Mouse (Mus musculus): ENCODE results near the gene Mpped2. TPM values are rescaled to one million over a fixed set of nuclear protein-coding genes. Genes with fewer than 3 reads are reported as not detected.

Gene Mpped2
- polyA plus RNA-seq, 1 experiment from 2014 or later, result 165 TPM

DNA sequence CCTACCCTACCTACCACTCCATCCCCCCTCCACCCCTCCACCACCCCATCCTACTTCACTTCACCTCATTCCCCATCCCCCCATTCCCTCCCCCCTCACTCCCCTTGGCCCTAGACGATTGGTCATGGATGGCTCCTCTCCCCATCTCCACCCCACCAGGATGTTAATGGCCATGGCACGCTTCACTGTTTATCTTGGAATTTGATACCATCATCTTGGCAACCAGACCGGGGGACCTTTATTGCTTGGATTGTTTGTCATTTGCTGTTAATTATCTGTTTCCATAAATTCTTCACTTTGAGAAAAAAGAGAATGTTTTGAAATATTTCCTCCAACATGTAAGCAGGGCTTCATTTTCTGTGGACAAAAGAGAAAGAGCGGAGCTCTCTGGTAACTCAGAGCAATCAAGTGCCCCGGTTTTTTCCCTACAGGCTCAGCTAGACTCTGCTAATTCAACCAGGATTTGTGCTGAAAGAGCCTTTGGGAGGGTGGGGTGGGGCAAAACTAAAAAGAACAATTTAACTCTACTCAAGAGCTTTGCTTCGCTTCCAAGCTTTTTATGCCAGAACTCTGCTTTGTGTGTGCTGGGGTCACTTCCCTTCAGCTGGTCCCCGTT, 17.9 kb downstream of the Mpped2 start:
- H3K36me3 ChIP-seq (replicated peaks), result peaks cover 5% of the 10 kb centered on the region; the same call in 1 of the 2 replicates
- ATAC-seq (ENCODE audit: low FRiP score), result 0 out of 2 replicates have a peak, but pooled peaks have one; percentile 10
- WGBS, result 5% methylated on average over 7 of the region's 7 CpGs
- no peaks in the 10 kb centered on the region for H3K27me3 ChIP-seq
- H3K27ac ChIP-seq, result no peak overlapping the region
- H3K9me3 ChIP-seq, result no peaks in the 10 kb centered on the region
- H3K4me2 ChIP-seq, result no peak overlapping the region
- no peak overlapping the region for H3K4me3 ChIP-seq (replicated peaks)
- peaks cover 54% of the 10 kb centered on the region for H3K4me1 ChIP-seq
- no peak overlapping the region for H3K9ac ChIP-seq

- no peak overlapping the region for H3K4me3 ChIP-seq (replicated peaks)
- peaks cover 54% of the 10 kb centered on the region for H3K4me1 ChIP-seq
- H3K27me3 ChIP-seq, result no peaks in the 10 kb centered on the region
- H3K27ac ChIP-seq, result no peak overlapping the region
- H3K9ac ChIP-seq, result no peak overlapping the region
- ATAC-seq (ENCODE audit: low FRiP score), result no peak
- H3K36me3 ChIP-seq (replicated peaks), result 0 out of 2 replicates have a peak, but pooled peaks cover 4% of the 10 kb centered on the region
- no peaks in the 10 kb centered on the region for H3K9me3 ChIP-seq
- WGBS, result 46% methylated on average over 6 of the region's 6 CpGs
- no peak overlapping the region for H3K4me2 ChIP-seq
Measured at GRCm38 (mm10) chr2:106711506-106711905, 18.4 kb downstream of the Mpped2 start.

DNA sequence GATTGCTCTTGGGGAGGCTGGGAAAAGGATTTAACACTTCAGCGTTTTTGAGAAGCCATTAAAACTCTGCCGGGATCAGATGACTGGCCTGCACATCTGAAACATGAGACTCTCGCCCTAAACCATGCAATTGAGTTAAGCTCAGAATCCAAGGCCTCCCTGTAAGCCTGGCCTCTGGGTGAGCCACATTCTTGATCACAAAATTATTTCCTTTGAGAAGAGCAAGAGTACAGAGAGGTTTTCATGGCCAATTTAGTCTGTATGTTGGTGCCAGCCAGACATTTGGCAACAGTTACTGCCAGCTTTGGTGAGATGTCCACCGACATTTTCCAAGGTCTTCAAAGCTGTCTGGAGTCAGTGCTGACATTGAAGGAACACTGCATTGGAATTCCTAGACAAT, 20.1 kb downstream of the Mpped2 start:
- H3K27me3 ChIP-seq, result no peaks in the 10 kb centered on the region
- ATAC-seq (ENCODE audit: low FRiP score), result no peak
- H3K27ac ChIP-seq, result no peak overlapping the region
- no peak overlapping the region for H3K9ac ChIP-seq
- no peak overlapping the region for H3K4me2 ChIP-seq
- 31% methylated on average over 4 of the region's 4 CpGs for WGBS
- H3K36me3 ChIP-seq (replicated peaks), result 0 out of 2 replicates have a peak, but pooled peaks cover 4% of the 10 kb centered on the region
- H3K4me1 ChIP-seq, result peaks cover 49% of the 10 kb centered on the region
- no peak overlapping the region for H3K4me3 ChIP-seq (replicated peaks)
- no peaks in the 10 kb centered on the region for H3K9me3 ChIP-seq

- Histone ChIP-seq H3K9me3 (no peaks in the 10 kb centered on the region), H3K4me2 (no peak overlapping the region), H3K27me3 (no peaks in the 10 kb centered on the region), H3K27ac (peak overlapping the region; percentile 61), H3K9ac (no peak overlapping the region), H3K4me3 (replicated peaks) (no peak overlapping the region), H3K4me1 (peaks cover 57% of the 10 kb centered on the region), H3K36me3 (replicated peaks) (0 out of 2 replicates have a peak, but pooled peaks cover 4% of the 10 kb centered on the region)
- 28% methylated on average over 10 of the region's 10 CpGs for WGBS
- ATAC-seq (ENCODE audit: low FRiP score), result peak; percentile 85
Measured at GRCm38 (mm10) chr2:106715674-106716364, 22.8 kb downstream of the Mpped2 start.

GRCm38 (mm10) chr2:106716365-106716717, 23.3 kb downstream of the Mpped2 start:
- no peaks in the 10 kb centered on the region for H3K27me3 ChIP-seq
- H3K9ac ChIP-seq, result no peak overlapping the region
- peaks cover 57% of the 10 kb centered on the region for H3K4me1 ChIP-seq
- no peak; the same call in 1 of the 2 replicates for ATAC-seq (ENCODE audit: low FRiP score)
- no peak overlapping the region for H3K4me2 ChIP-seq
- 0 out of 2 replicates have a peak, but pooled peaks cover 4% of the 10 kb centered on the region for H3K36me3 ChIP-seq (replicated peaks)
- WGBS, result 68% methylated on average over 7 of the region's 7 CpGs
- H3K27ac ChIP-seq, result 0 out of 2 replicates have a peak overlapping the region, but pooled peaks have one; percentile 50
- no peak overlapping the region for H3K4me3 ChIP-seq (replicated peaks)
- H3K9me3 ChIP-seq, result no peaks in the 10 kb centered on the region

GRCm38 (mm10) chr2:106718888-106719287, 25.8 kb downstream of the Mpped2 start:
- no peaks in the 10 kb centered on the region for H3K9me3 ChIP-seq
- no peak overlapping the region for H3K9ac ChIP-seq
- H3K27ac ChIP-seq, result no peak overlapping the region
- no peak overlapping the region for H3K4me2 ChIP-seq
- H3K4me3 ChIP-seq (replicated peaks), result no peak overlapping the region
- no peaks in the 10 kb centered on the region for H3K27me3 ChIP-seq
- no peak for ATAC-seq (ENCODE audit: low FRiP score)
- 0 out of 2 replicates have a peak, but pooled peaks cover 4% of the 10 kb centered on the region for H3K36me3 ChIP-seq (replicated peaks)
- 94% methylated on average over 5 of the region's 5 CpGs for WGBS
- peaks cover 55% of the 10 kb centered on the region for H3K4me1 ChIP-seq

- 92% methylated on average over 3 of the region's 3 CpGs for WGBS
- no peak for ATAC-seq (ENCODE audit: low FRiP score)
- H3K4me1 ChIP-seq, result peaks cover 55% of the 10 kb centered on the region
- no peaks in the 10 kb centered on the region for H3K27me3 ChIP-seq
- H3K36me3 ChIP-seq (replicated peaks), result 0 out of 2 replicates have a peak, but pooled peaks cover 4% of the 10 kb centered on the region
- H3K9me3 ChIP-seq, result no peaks in the 10 kb centered on the region
- no peak overlapping the region for H3K4me3 ChIP-seq (replicated peaks)
- no peak overlapping the region for H3K4me2 ChIP-seq
- no peak overlapping the region for H3K9ac ChIP-seq
- H3K27ac ChIP-seq, result no peak overlapping the region
Measured at GRCm38 (mm10) chr2:106719434-106719833, 26.4 kb downstream of the Mpped2 start.

GRCm38 (mm10) chr2:106720644-106721043, 27.6 kb downstream of the Mpped2 start:
- Histone ChIP-seq H3K27me3 (no peaks in the 10 kb centered on the region), H3K9me3 (no peaks in the 10 kb centered on the region), H3K4me3 (replicated peaks) (no peak overlapping the region), H3K9ac (no peak overlapping the region), H3K4me2 (no peak overlapping the region), H3K27ac (no peak overlapping the region), H3K36me3 (replicated peaks) (peaks cover 6% of the 10 kb centered on the region; the same call in 1 of the 2 replicates), H3K4me1 (peaks cover 48% of the 10 kb centered on the region)
- 29% methylated on average over 5 of the region's 5 CpGs for WGBS
- no peak for ATAC-seq (ENCODE audit: low FRiP score)

DNA sequence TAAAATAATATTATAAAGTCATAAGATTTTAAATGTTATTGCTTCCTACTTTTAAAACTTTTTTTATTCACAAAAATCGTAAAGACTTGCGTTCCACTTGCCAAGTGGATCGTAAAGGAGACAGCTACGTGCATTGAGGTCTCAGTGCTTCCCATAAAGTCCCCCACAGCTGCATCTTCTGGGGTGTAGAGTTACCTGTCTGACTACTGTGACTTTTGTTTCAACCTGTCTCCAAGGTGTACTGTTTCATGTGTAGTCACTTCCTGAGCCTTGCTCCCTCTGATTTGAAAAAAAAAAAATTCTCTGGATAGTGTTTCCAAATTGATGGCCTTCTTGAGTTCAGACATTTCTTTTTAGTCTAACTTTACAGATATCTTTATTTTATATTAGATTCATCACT, 29.0 kb downstream of the Mpped2 start:
- no peak overlapping the region for H3K4me3 ChIP-seq (replicated peaks)
- peaks cover 18% of the 10 kb centered on the region for H3K36me3 ChIP-seq (replicated peaks)
- no peak overlapping the region for H3K27ac ChIP-seq
- 86% methylated on average over 4 of the region's 4 CpGs for WGBS
- H3K9ac ChIP-seq, result no peak overlapping the region
- H3K27me3 ChIP-seq, result no peaks in the 10 kb centered on the region
- H3K9me3 ChIP-seq, result no peaks in the 10 kb centered on the region
- ATAC-seq (ENCODE audit: low FRiP score), result no peak
- peaks cover 38% of the 10 kb centered on the region for H3K4me1 ChIP-seq
- H3K4me2 ChIP-seq, result no peak overlapping the region

DNA sequence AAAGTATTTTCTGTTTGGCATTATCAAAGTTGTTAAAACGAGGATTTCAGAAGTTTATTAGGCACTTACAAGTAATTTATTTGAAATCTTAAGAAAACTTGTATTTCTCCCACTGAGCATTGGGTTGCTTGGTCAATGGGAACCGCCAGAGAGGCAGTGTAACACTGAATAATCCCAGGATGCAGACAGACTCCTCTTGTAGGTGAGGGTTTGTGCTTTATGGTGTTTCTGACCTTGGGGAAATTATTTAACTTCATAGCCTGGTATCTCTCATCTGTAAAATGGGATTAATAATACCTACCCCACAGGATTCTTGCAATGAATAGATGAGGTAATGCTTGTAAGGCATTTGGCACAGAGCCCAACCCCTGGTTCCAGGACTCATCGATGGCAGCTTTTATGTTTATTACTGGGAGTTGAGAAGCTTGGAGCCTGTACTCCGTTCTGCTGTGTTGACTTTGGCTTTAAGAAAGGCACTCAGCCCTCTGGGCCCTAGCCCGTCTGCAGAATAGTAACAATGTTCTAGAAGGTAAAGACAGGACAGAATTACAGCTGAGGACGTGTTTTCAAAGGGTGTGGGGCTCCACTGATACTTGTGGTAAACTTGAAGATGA, 37.0 kb downstream of the Mpped2 start:
- peaks cover 39% of the 10 kb centered on the region for H3K4me1 ChIP-seq
- WGBS, result 58% methylated on average over 6 of the region's 6 CpGs
- no peaks in the 10 kb centered on the region for H3K27me3 ChIP-seq
- ATAC-seq (ENCODE audit: low FRiP score), result no peak
- peaks cover 19% of the 10 kb centered on the region for H3K36me3 ChIP-seq (replicated peaks)
- no peak overlapping the region for H3K9ac ChIP-seq
- H3K27ac ChIP-seq, result 0 out of 2 replicates have a peak overlapping the region, but pooled peaks have one; percentile 10
- no peaks in the 10 kb centered on the region for H3K9me3 ChIP-seq
- H3K4me2 ChIP-seq, result no peak overlapping the region
- no peak overlapping the region for H3K4me3 ChIP-seq (replicated peaks)

DNA sequence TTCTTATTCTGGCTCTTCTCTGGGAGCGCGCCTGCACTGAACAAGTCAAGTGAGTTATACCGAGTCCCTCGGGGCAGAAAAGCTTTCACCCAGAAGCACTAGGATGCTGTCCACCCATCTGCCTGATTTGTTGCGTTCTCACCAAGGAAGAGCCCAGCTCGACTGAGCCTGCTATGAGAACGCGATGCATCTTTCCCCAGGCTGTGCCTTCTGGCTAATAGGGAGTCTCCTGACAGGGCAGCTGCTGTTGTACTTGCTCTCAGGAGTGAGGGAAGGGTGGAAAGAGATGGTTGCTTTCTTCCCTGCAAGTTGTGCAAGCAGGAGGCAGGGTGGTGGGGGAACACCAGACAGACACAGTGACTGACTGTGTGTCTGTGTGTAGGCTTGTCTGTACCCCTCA, 37.5 kb downstream of the Mpped2 start:
- H3K27me3 ChIP-seq, result no peaks in the 10 kb centered on the region
- H3K4me1 ChIP-seq, result peaks cover 44% of the 10 kb centered on the region
- H3K36me3 ChIP-seq (replicated peaks), result peaks cover 13% of the 10 kb centered on the region
- H3K27ac ChIP-seq, result 0 out of 2 replicates have a peak overlapping the region, but pooled peaks have one; percentile 10
- WGBS, result 78% methylated on average over 8 of the region's 8 CpGs
- H3K9ac ChIP-seq, result no peak overlapping the region
- no peaks in the 10 kb centered on the region for H3K9me3 ChIP-seq
- no peak overlapping the region for H3K4me3 ChIP-seq (replicated peaks)
- no peak overlapping the region for H3K4me2 ChIP-seq
- no peak for ATAC-seq (ENCODE audit: low FRiP score)

DNA sequence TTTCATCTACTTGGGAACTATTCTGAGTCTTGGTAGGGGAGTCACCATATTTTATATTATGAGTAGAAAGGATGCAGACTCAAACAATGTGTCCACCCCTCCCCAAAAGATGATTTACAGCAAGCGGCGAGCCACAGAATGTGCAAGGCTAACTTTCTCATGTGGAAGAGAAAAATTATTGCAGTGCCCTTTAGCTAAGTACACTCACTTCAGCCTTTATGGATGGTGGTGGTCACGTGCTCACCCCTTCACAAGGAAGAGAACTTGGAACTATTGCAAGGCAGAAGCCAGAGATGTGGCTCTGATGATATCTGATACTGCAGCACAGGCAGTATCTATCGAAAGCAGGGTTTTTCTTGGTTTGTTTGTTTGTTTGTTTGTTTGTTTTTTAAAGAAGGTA, 38.4 kb downstream of the Mpped2 start:
- H3K4me1 ChIP-seq, result peaks cover 53% of the 10 kb centered on the region

More for the DNA sequence above, 38.4 kb downstream of the Mpped2 start:
- no peak overlapping the region for H3K4me3 ChIP-seq (replicated peaks)
- no peak overlapping the region for H3K9ac ChIP-seq
- H3K9me3 ChIP-seq, result no peaks in the 10 kb centered on the region
- no peak overlapping the region for H3K4me2 ChIP-seq
- WGBS, result 92% methylated on average over 4 of the region's 4 CpGs
- peaks cover 4% of the 10 kb centered on the region for H3K36me3 ChIP-seq (replicated peaks)
- H3K27ac ChIP-seq, result no peak overlapping the region
- no peaks in the 10 kb centered on the region for H3K27me3 ChIP-seq
- no peak for ATAC-seq (ENCODE audit: low FRiP score)
